Mouse (Mus musculus) heart, postnatal 0 days (tissue): ENCODE measurements at regions not wholly inside any gene's neighbourhood (a gene's known extent, or its start where the extent isn't known, plus 50 kb on each side); places are given as distances from the start of the nearest gene placed in this dataset.

Experiments
- CTCF ChIP-seq: IDR thresholded peaks from 2 replicates; pipeline ENCODE4 v1.5.1; 2016; ENCODE audit warnings: antibody characterized with exemption, control low read depth, low read depth
- EP300 ChIP-seq: IDR thresholded peaks from 2 replicates; pipeline ENCODE4 v1.6.1; 2016; ENCODE audit warnings: antibody characterized with exemption, low read depth

DNA sequence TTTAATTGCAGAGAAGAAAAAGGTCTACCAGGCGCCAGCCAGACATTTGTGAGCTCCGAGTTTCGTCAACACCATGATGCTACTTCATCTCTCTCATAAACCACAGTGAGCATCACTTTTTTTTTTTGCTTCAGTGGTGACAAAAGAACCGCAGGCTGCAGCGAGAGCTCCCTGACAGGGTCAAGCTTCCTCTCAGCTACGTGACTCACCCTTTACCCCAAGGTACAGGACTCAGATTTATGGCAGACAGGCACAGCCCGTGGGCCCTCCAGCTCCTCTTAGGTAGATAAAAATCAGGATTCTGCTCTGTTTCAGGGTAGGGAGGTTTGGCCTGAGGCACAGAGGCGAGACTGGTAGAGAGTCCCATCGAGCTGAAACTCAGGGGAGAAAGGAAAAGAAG, 220.7 kb downstream of the Gm10260 start:
- no peak for TF ChIP-seq CTCF
- no peak for TF ChIP-seq EP300
